Mouse (Mus musculus): Measurements from ENCODE around the gene Palld. TPM values are rescaled to one million over a fixed set of nuclear protein-coding genes. Genes with fewer than 3 reads are reported as not detected.

Palld gene
- polyA plus RNA-seq (2016; fragmentation: Nextera tagmentation; extraction: Ambion mirVana): 133 and 138 TPM in 2 replicates

DNA sequence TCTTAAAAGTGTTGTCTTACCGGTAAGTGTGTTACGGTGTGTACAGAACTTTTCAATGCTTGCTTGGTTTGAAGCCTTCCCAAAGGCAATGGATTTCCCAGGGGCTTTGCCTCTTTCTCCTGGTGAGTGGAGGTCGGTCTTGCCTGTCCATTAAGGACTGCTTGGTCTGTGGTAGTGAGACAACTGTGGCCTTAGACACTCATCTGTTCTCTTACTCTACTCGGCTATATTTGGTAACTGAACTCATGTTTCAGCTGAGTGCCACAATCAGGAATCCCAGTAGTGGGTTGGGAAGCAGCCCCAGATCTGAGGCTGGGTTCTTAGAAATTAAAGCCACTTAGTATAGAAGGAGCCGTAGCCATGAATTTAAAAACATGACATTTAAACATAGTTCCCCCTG lies at the start of gene Palld:
Gene Palld, minus strand, starts transcription at position 170 of the 400 bp plus-strand sequence.
- H3K27ac ChIP-seq: no peak within 1 kb of the TSS
- H3K4me2 ChIP-seq (replicated peaks): no peak within 1 kb of the TSS
- no peak for ATAC-seq (ENCODE audit: insufficient number of reproducible peaks, insufficient read depth, low FRiP score, low TSS enrichment)
- H3K9me3 ChIP-seq: no peaks in the 10 kb centered on the region
- H3K27me3 ChIP-seq: no peaks in the 10 kb centered on the region
- H3K9ac ChIP-seq: no peak within 1 kb of the TSS
- no peak within 1 kb of the TSS for H3K4me3 ChIP-seq
- WGBS: 73% methylated on average over 5 of the region's 5 CpGs
- no peaks in the 10 kb centered on the region for H3K36me3 ChIP-seq
- no peaks in the 10 kb centered on the region for H3K4me1 ChIP-seq

DNA sequence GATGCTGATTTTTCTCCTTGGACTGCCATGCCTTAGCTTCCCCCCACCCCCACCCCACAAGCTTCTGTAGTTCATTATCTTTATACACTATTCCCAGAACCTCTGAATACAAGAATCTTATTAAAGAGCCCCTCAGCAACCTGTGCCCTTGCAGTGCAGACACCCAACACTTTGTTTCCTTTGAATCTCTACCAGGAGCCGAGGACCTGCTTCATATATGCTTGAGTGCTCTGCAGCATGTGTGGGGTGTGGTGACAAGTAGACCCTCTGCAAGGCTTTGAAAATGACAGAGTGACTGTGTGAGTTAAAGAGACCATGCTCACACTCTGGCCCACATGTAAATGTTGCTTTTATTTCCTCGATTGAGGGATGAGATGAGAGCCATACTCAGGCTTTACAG lies 35.1 kb upstream of the Palld start:
- no peak overlapping the region for H3K4me3 ChIP-seq
- H3K9me3 ChIP-seq: no peaks in the 10 kb centered on the region
- 69% methylated on average over 2 of the region's 2 CpGs for WGBS
- no peaks in the 10 kb centered on the region for H3K36me3 ChIP-seq
- ATAC-seq (ENCODE audit: insufficient number of reproducible peaks, insufficient read depth, low FRiP score, low TSS enrichment): no peak
- no peaks in the 10 kb centered on the region for H3K4me1 ChIP-seq
- no peaks in the 10 kb centered on the region for H3K27me3 ChIP-seq
- H3K4me2 ChIP-seq (replicated peaks): no peak overlapping the region
- H3K27ac ChIP-seq: no peak overlapping the region
- no peak overlapping the region for H3K9ac ChIP-seq

DNA sequence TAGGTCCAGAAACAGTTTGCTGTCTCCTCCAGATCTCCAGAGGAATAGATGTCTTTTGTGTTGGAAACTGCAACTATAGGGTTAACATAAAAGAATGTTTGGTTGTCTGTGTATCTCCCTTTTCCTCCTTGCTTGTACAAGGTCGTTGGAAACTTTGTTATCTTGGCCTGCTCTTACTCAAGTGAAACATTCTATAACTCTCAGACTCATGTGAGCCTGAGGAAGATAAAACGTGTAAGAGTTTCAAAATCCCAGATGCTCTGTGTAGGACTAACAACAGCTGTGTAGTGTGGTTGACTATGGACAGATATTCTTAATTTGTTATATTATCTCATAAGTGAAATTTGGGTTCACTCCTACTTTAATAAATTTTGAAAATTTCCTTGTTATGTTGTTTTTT lies 30.8 kb upstream of the Palld start:
- H3K9ac ChIP-seq: no peak overlapping the region
- H3K27me3 ChIP-seq: 0 out of 2 replicates have a peak, but pooled peaks cover under 1% of the 10 kb centered on the region
- H3K27ac ChIP-seq: no peak overlapping the region
- no peak overlapping the region for H3K4me2 ChIP-seq (replicated peaks)
- no peak for ATAC-seq (ENCODE audit: insufficient number of reproducible peaks, insufficient read depth, low FRiP score, low TSS enrichment)
- no peaks in the 10 kb centered on the region for H3K4me1 ChIP-seq
- 20% methylated on average over 2 of the region's 2 CpGs for WGBS
- H3K4me3 ChIP-seq: no peak overlapping the region
- no peaks in the 10 kb centered on the region for H3K9me3 ChIP-seq
- H3K36me3 ChIP-seq: no peaks in the 10 kb centered on the region

DNA sequence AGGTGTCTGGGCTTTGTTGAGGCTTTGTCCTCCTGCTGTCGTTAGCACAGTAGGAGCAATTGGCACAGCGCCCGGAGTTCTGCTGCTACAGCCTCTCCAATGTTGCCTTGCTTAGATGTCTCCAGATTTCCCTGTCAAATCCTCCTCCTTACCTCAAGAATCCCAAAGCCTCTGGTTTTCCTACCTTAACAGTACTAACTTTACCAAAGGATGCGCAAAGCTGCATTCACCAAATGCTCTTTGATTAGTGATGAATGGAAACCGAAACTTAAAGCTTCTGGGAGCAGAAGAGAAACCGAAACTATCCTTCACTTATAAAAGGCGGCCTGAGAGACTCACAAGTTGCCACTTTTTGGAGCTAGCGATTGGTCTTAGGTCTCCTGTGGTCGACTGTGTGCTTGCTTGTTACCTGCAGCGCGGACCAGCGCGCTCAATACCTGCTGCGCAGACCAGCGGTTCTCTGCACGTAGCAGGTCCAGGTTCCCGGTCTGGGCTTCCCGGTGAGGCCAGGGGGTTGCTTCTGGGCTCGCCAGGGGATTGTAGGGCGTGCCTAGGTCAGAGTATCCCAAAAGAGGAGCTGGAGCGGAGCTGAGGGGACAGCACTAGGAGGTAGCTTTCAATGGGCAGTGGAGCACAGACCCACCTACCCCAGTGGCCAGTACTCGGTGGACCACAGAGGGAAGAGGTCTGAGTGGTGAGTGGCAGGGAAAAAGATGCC lies 25.4 kb upstream of the Palld start, which contains the start of gene Ddx60:
Gene Ddx60, plus strand, starts transcription at position 311 of the 718 bp plus-strand sequence.
- no peak for ATAC-seq (ENCODE audit: insufficient number of reproducible peaks, insufficient read depth, low FRiP score, low TSS enrichment)
- Histone ChIP-seq H3K27ac (no peak within 1 kb of the TSS), H3K4me1 (0 out of 2 replicates have a peak, but pooled peaks cover 3% of the 10 kb centered on the region), H3K4me2 (replicated peaks) (peak within 1 kb of the TSS; percentile 76), H3K27me3 (0 out of 2 replicates have a peak, but pooled peaks cover 7% of the 10 kb centered on the region), H3K9ac (peak within 1 kb of the TSS; percentile 48; the same call in 1 of the 2 replicates), H3K36me3 (no peaks in the 10 kb centered on the region), H3K9me3 (no peaks in the 10 kb centered on the region), H3K4me3 (peak within 1 kb of the TSS; percentile 44)
- WGBS: 15% methylated on average over 22 of the region's 22 CpGs

DNA sequence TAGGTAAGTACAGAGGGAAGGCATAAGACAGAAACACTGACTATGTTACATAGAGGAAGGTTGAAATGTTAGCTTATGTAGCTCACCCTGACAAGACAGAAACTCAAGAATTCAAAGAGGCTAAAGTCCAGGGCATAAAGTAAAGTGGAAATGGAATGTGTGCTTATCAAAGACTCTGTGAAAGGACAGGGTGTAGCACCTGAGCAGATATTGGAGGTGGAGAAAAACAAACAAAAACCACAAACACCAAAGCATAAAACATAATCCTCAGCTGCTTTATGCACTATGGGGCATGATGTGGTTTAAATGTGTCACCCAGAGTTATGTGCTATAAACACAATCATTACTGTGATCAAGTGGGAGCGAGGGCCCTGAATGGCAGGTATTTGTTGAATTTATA lies 22.0 kb upstream of the Palld start:
- no peaks in the 10 kb centered on the region for H3K36me3 ChIP-seq
- H3K27me3 ChIP-seq: 0 out of 2 replicates have a peak, but pooled peaks cover 7% of the 10 kb centered on the region
- no peak overlapping the region for H3K4me2 ChIP-seq (replicated peaks)
- H3K9me3 ChIP-seq: no peaks in the 10 kb centered on the region
- no peak overlapping the region for H3K27ac ChIP-seq
- 79% methylated on average over 1 of the region's 1 CpGs for WGBS
- 0 out of 2 replicates have a peak, but pooled peaks cover 3% of the 10 kb centered on the region for H3K4me1 ChIP-seq
- H3K9ac ChIP-seq: no peak overlapping the region
- no peak for ATAC-seq (ENCODE audit: insufficient number of reproducible peaks, insufficient read depth, low FRiP score, low TSS enrichment)
- no peak overlapping the region for H3K4me3 ChIP-seq

DNA sequence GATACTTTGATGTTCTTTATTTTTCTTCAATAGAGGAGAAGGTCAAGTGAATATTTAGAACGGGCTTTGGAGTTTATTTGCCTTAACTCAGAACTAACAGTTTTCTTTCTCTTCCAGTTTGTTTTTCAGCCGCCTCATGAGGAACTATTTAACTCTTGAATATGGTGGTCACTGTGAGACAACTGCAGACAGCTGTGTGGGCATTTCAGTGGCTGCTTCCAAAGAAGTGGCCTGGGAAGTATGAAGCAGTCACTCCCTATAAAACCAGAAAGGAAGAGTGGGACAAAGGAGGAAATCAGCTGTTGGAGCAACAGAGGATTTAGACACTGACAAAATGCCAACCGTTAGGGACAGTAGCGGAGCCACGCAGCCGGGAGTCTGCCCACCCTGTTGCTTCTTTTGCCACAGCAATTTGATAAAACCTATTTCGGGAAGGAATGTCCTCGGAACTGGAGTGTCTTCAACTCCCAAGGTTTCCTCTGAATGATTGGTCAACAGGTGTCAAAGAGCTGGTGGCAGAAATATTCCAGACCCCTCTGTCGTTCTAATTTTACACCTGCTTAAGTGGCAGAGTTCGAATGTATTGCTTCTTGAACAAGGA lies 19.1 kb upstream of the Palld start:
- WGBS: 76% methylated on average over 10 of the region's 10 CpGs
- Histone ChIP-seq H3K36me3 (no peaks in the 10 kb centered on the region), H3K27me3 (no peaks in the 10 kb centered on the region), H3K4me3 (no peak overlapping the region), H3K4me1 (no peaks in the 10 kb centered on the region), H3K4me2 (replicated peaks) (no peak overlapping the region), H3K27ac (no peak overlapping the region), H3K9ac (no peak overlapping the region), H3K9me3 (no peaks in the 10 kb centered on the region)
- ATAC-seq (ENCODE audit: insufficient number of reproducible peaks, insufficient read depth, low FRiP score, low TSS enrichment): no peak

DNA sequence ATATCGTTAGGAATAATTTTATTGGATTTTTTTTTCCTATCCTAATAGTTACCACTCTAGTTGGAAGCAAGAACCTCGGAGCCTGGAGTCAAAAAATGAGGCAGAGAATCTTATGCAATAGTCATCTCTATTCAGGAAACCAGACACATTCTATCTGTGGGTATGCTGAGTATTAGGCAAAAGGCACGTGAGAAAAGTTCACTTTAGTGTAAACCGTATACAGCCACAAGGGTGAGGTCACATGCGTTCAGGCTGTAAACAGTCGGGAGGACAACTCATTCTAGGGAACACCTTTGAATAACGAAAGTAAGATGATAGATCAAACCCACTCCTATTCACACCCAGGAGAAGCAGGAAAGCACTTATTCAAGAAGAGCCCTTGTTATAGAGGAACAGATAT lies 17.9 kb upstream of the Palld start:
- no peaks in the 10 kb centered on the region for H3K9me3 ChIP-seq
- WGBS: 83% methylated on average over 7 of the region's 7 CpGs
- H3K27ac ChIP-seq: no peak overlapping the region
- ATAC-seq (ENCODE audit: insufficient number of reproducible peaks, insufficient read depth, low FRiP score, low TSS enrichment): no peak
- no peak overlapping the region for H3K4me2 ChIP-seq (replicated peaks)
- no peak overlapping the region for H3K9ac ChIP-seq
- H3K27me3 ChIP-seq: no peaks in the 10 kb centered on the region
- no peaks in the 10 kb centered on the region for H3K4me1 ChIP-seq
- H3K36me3 ChIP-seq: no peaks in the 10 kb centered on the region
- H3K4me3 ChIP-seq: no peak overlapping the region

DNA sequence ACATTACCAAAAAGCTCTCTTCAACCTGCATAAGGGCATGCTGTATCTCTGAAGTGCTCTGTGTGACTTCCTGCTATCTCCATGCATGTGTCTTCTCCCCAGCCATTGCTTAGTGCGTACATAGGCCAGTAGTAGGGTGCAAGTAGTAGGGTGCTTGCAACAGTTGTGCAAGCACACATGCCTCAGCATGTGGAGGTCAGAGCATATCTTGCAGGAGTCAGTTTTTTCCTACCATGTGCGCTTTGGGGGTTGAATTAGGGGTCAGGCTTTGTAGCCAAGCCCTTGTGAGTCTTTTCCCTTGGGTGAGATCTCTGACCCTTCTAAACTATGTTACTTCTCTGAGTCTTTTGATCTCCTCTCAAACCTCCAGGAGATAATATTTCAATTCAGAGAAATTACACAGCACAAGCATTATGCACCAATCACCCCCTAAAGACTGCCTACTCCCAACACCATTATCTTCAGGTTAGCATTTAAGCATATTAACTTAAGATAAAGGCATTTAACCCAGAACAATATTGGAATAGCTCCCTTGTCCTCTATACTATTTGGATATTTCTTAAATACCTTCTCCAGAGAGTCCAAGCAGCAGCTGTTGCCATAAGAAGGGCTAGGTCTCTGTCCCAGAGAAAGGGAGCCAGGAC lies 16.8 kb upstream of the Palld start:
- Histone ChIP-seq H3K4me1 (no peaks in the 10 kb centered on the region), H3K9me3 (no peaks in the 10 kb centered on the region), H3K9ac (no peak overlapping the region), H3K4me3 (no peak overlapping the region), H3K27ac (no peak overlapping the region), H3K27me3 (no peaks in the 10 kb centered on the region), H3K4me2 (replicated peaks) (no peak overlapping the region), H3K36me3 (no peaks in the 10 kb centered on the region)
- WGBS: 70% methylated on average over 2 of the region's 2 CpGs
- ATAC-seq (ENCODE audit: insufficient number of reproducible peaks, insufficient read depth, low FRiP score, low TSS enrichment): no peak

DNA sequence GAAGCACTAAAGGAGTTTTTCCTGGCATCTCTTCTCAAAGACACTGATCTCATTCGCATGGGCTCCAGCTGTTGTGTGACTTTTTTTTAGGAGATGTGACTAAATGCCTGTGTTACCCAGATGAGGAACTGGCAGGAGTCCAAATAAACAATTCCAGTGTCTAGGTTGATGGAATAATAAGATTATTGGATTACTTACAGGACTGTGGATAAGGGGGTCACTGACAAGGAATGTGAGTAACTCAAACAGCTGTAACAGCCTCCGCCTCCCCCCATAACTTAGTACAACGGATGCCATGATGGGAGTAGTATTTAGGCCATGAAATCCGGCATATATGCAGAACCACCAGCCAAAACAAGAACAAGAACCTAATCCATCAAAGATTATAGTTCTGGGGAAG lies 14.8 kb upstream of the Palld start:
- H3K9me3 ChIP-seq: no peaks in the 10 kb centered on the region
- H3K4me3 ChIP-seq: no peak overlapping the region
- no peak overlapping the region for H3K9ac ChIP-seq
- H3K4me2 ChIP-seq (replicated peaks): no peak overlapping the region
- H3K36me3 ChIP-seq: no peaks in the 10 kb centered on the region
- H3K4me1 ChIP-seq: no peaks in the 10 kb centered on the region
- WGBS: 67% methylated on average over 4 of the region's 4 CpGs
- H3K27me3 ChIP-seq: no peaks in the 10 kb centered on the region
- H3K27ac ChIP-seq: no peak overlapping the region
- no peak for ATAC-seq (ENCODE audit: insufficient number of reproducible peaks, insufficient read depth, low FRiP score, low TSS enrichment)

DNA sequence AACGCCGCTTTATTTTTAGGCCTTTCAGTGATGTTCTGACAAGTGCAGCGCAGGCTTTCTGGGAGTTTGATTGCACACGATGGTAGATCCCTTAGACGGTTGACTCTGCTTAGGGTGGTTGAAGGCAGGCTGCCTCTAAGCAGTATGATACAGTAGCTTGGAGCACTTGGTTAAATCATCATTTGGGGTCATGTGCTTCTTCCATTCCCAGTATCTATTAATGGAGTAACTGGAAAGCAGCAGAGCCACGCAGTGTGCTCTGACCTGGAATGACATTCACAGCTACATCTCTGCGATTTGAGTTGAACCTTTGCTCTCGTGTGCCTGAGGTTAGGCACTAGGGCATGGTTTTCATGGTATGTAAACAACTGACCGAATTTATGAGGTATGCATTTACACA lies 11.5 kb upstream of the Palld start:
- no peak overlapping the region for H3K9ac ChIP-seq
- 81% methylated on average over 9 of the region's 9 CpGs for WGBS
- no peaks in the 10 kb centered on the region for H3K4me1 ChIP-seq
- H3K27ac ChIP-seq: no peak overlapping the region
- no peaks in the 10 kb centered on the region for H3K27me3 ChIP-seq
- no peaks in the 10 kb centered on the region for H3K9me3 ChIP-seq
- no peak overlapping the region for H3K4me3 ChIP-seq
- H3K4me2 ChIP-seq (replicated peaks): no peak overlapping the region
- H3K36me3 ChIP-seq: no peaks in the 10 kb centered on the region
- ATAC-seq (ENCODE audit: insufficient number of reproducible peaks, insufficient read depth, low FRiP score, low TSS enrichment): no peak

DNA sequence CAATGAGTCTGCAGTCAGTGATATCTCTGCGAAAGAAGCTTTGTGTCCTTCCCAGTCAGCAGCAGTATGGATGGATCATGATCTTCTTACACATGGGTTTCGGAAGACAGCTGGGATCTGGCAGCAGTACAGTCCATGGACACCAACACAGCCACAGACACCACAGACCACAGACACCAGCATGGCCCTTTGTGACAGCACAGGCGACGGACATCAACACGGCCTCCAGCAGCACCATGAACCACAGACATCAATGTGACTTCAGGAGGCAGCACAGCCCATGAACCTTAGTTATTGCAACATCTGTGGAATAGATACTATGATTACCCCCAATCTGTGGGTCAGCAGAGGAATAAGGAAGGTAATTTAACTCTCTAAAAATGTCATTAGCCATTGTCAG lies 10.3 kb upstream of the Palld start:
- Histone ChIP-seq H3K4me2 (replicated peaks) (no peak overlapping the region), H3K36me3 (no peaks in the 10 kb centered on the region), H3K9me3 (no peaks in the 10 kb centered on the region), H3K4me1 (no peaks in the 10 kb centered on the region), H3K27ac (no peak overlapping the region), H3K27me3 (no peaks in the 10 kb centered on the region), H3K4me3 (no peak overlapping the region), H3K9ac (no peak overlapping the region)
- 92% methylated on average over 5 of the region's 5 CpGs for WGBS
- ATAC-seq (ENCODE audit: insufficient number of reproducible peaks, insufficient read depth, low FRiP score, low TSS enrichment): no peak

DNA sequence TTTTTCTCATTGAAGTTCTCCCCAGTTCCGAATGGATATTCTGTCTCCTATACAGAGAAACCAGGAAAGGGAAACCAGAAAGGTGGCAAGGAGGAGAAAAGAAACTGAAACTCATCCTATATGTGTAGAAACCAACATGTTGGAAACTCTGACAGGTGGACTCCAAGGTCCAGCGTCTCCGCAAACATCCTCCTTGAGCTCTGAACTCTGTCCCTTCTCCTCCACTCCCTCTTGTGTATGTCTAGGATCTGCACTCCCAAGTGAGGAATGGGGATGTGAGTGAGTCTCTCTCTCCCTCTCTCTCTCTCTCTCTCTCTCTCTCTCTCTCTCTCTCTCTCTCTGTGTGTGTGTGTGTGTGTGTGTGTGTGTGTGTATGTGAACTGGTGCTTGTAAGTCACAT lies 6.8 kb upstream of the Palld start:
- WGBS: 85% methylated on average over 3 of the region's 3 CpGs
- no peaks in the 10 kb centered on the region for H3K27me3 ChIP-seq

More for the DNA sequence above, 6.8 kb upstream of the Palld start:
- Histone ChIP-seq H3K9me3 (no peaks in the 10 kb centered on the region), H3K36me3 (no peaks in the 10 kb centered on the region), H3K4me1 (no peaks in the 10 kb centered on the region), H3K27ac (no peak overlapping the region), H3K4me3 (no peak overlapping the region), H3K4me2 (replicated peaks) (no peak overlapping the region), H3K9ac (no peak overlapping the region)
- ATAC-seq (ENCODE audit: insufficient number of reproducible peaks, insufficient read depth, low FRiP score, low TSS enrichment): no peak

Data from embryonic facial prominence, embryonic 12.5 days (tissue).